Mouse (Mus musculus) MEL (cell line): ENCODE data around the gene Frs3. TPM values are rescaled to one million over a fixed set of nuclear protein-coding genes. Genes with fewer than 3 reads are reported as not detected.

Experiments used
- DNase-seq: peaks from one replicate; pipeline ENCODE4 v3.0.0; 2011; ENCODE audit warnings: low read depth, low spot score
- H3K27ac ChIP-seq: 2 replicates; pipeline ENCODE4 v1.5.1; 2012; ENCODE audit warnings: low read depth, mild to moderate bottlenecking, control low read depth, low read length, moderate library complexity; ENCODE audit not compliant: control insufficient read depth
- H3K27me3 ChIP-seq, 2 experiments: fragments of 150-350 bp in 1 of 2; sonication (generic) in 1 of 2; 2 replicates each; pipeline ENCODE4 v1.6.1; 2012; ENCODE audit warnings: low read length in 2 of 2, mild to moderate bottlenecking in 2 of 2, improper control_type of control experiment in 1 of 2, moderate library complexity in 1 of 2; ENCODE audit not compliant: insufficient read depth in 2 of 2, control insufficient read depth in 1 of 2
- H3K36me3 ChIP-seq, 2 experiments: 2 replicates each; pipeline ENCODE4 v1.6.1; 2012 to 2014; ENCODE audit warnings: low read length in 2 of 2, improper control_type of control experiment in 1 of 2, inconsistent platforms in 1 of 2, mild to moderate bottlenecking in 1 of 2; ENCODE audit not compliant: insufficient read depth in 2 of 2, control insufficient read depth in 1 of 2
- H3K4me1 ChIP-seq, 2 experiments: fragments of 150-350 bp in 1 of 2; sonication (generic) in 1 of 2; 2 replicates each; pipeline ENCODE4 v1.6.1; 2012; ENCODE audit warnings: low read length in 2 of 2, improper control_type of control experiment in 1 of 2, mild to moderate bottlenecking in 1 of 2; ENCODE audit not compliant: insufficient read depth in 2 of 2, control insufficient read depth in 1 of 2
- H3K4me3 ChIP-seq, 2 experiments: fragments of 150-350 bp in 1 of 2; sonication (generic) in 1 of 2; 2 replicates each; pipeline ENCODE4 v1.5.1; 2012; ENCODE audit warnings: low read depth in 2 of 2, low read length in 2 of 2, mild to moderate bottlenecking in 2 of 2, moderate library complexity in 2 of 2, control low read depth in 1 of 2, improper control_type of control experiment in 1 of 2; ENCODE audit not compliant: control insufficient read depth in 1 of 2, insufficient read depth in 1 of 2
- H3K79me2 ChIP-seq: 2 replicates; pipeline ENCODE4 v1.6.1; 2012; ENCODE audit warnings: mild to moderate bottlenecking, low read length, moderate library complexity; ENCODE audit not compliant: control insufficient read depth, poor library complexity, insufficient read depth
- H3K9ac ChIP-seq: 2 replicates; pipeline ENCODE4 v1.6.1; 2012; ENCODE audit warnings: low read depth, mild to moderate bottlenecking, control low read depth, low read length, moderate library complexity; ENCODE audit not compliant: control insufficient read depth, poor library complexity, severe bottlenecking
- H3K9me3 ChIP-seq: fragments of 150-350 bp; sonication (generic); replicated peaks from 2 replicates; pipeline ENCODE4 v1.6.1; 2012; ENCODE audit warnings: mild to moderate bottlenecking, low read length, improper control_type of control experiment, moderate library complexity; ENCODE audit not compliant: insufficient read depth
- BHLHE40 ChIP-seq: IDR thresholded peaks from 2 replicates; pipeline ENCODE4 v1.6.1; 2012; ENCODE audit warnings: low read depth, mild to moderate bottlenecking, inconsistent platforms, low read length, improper control_type of control experiment, borderline replicate concordance
- CHD1 ChIP-seq: IDR thresholded peaks from 2 replicates; pipeline ENCODE4 v1.6.1; 2012; ENCODE audit warnings: low read depth, mild to moderate bottlenecking, inconsistent platforms, low read length, improper control_type of control experiment
- ELF1 ChIP-seq: IDR thresholded peaks from 2 replicates; pipeline ENCODE4 v1.6.1; 2014; ENCODE audit warnings: low read depth, mild to moderate bottlenecking, inconsistent platforms, low read length, improper control_type of control experiment, moderate library complexity
- EP300 ChIP-seq, 2 experiments: IDR thresholded peaks; 2 replicates each; pipeline ENCODE4 v1.6.1; 2011; ENCODE audit warnings: improper control_type of control experiment in 2 of 2, low read length in 2 of 2, low read depth in 1 of 2, mild to moderate bottlenecking in 1 of 2
- GATA1 ChIP-seq: IDR thresholded peaks from 2 replicates; pipeline ENCODE4 v1.6.1; 2011; ENCODE audit warnings: low read depth, low read length, improper control_type of control experiment
- HCFC1 ChIP-seq: IDR thresholded peaks from 2 replicates; pipeline ENCODE4 v1.6.1; 2012; ENCODE audit warnings: low read depth, mild to moderate bottlenecking, inconsistent platforms, low read length, improper control_type of control experiment, moderate library complexity
- JUND ChIP-seq: IDR thresholded peaks from 2 replicates; pipeline ENCODE4 v1.6.1; 2011; ENCODE audit warnings: low read depth, mild to moderate bottlenecking, improper control_type of control experiment, low read length
- MAFK ChIP-seq: IDR thresholded peaks from 2 replicates; pipeline ENCODE4 v1.6.1; 2011; ENCODE audit warnings: low read depth, mild to moderate bottlenecking, low read length, improper control_type of control experiment, borderline replicate concordance
- MEF2A ChIP-seq: IDR thresholded peaks from 2 replicates; pipeline ENCODE4 v1.6.1; 2014; ENCODE audit warnings: low read depth, mild to moderate bottlenecking, inconsistent platforms, low read length, improper control_type of control experiment; ENCODE audit not compliant: poor library complexity, insufficient replicate concordance, severe bottlenecking; ENCODE audit errors: extremely low read depth
- MYB ChIP-seq: IDR thresholded peaks from 2 replicates; pipeline ENCODE4 v1.6.1; 2011; ENCODE audit warnings: mild to moderate bottlenecking, low read depth, low read length, improper control_type of control experiment
- NELFE ChIP-seq: IDR thresholded peaks from 2 replicates; pipeline ENCODE4 v1.6.1; 2011; ENCODE audit warnings: low read depth, low read length, improper control_type of control experiment
- NRF1 ChIP-seq: IDR thresholded peaks from 2 replicates; pipeline ENCODE4 v1.6.1; 2014; ENCODE audit warnings: low read depth, mild to moderate bottlenecking, inconsistent platforms, low read length, improper control_type of control experiment, moderate library complexity; ENCODE audit not compliant: poor library complexity, insufficient read depth, severe bottlenecking
- POLR2A ChIP-seq, 2 experiments: IDR thresholded peaks; 2 replicates each; pipeline ENCODE4 v1.6.1; 2011 to 2012; ENCODE audit warnings: low read length in 2 of 2, mild to moderate bottlenecking in 2 of 2, control low read depth in 1 of 2, improper control_type of control experiment in 1 of 2, low read depth in 1 of 2, moderate library complexity in 1 of 2; ENCODE audit not compliant: control insufficient read depth in 1 of 2, insufficient read depth in 1 of 2, poor library complexity in 1 of 2
- POLR2AphosphoS5 ChIP-seq: IDR thresholded peaks from 2 replicates; pipeline ENCODE4 v1.6.1; 2012; ENCODE audit warnings: low read depth, borderline replicate concordance, mild to moderate bottlenecking, inconsistent platforms, low read length, moderate library complexity, mixed read lengths
- RAD21 ChIP-seq: IDR thresholded peaks from 2 replicates; pipeline ENCODE4 v1.6.1; 2011; ENCODE audit warnings: mild to moderate bottlenecking, low read depth, low read length, improper control_type of control experiment
- RCOR1 ChIP-seq: IDR thresholded peaks from 2 replicates; pipeline ENCODE4 v1.6.1; 2012; ENCODE audit warnings: low read depth, mild to moderate bottlenecking, inconsistent platforms, low read length, improper control_type of control experiment
- SIN3A ChIP-seq: IDR thresholded peaks from 2 replicates; pipeline ENCODE4 v1.6.1; 2012; ENCODE audit warnings: low read length, improper control_type of control experiment, inconsistent platforms
- SMC3 ChIP-seq: IDR thresholded peaks from 2 replicates; pipeline ENCODE4 v1.6.1; 2011; ENCODE audit warnings: low read depth, low read length, improper control_type of control experiment
- TAL1 ChIP-seq: IDR thresholded peaks from 2 replicates; pipeline ENCODE4 v1.6.1; 2012; ENCODE audit warnings: mild to moderate bottlenecking, inconsistent platforms, low read length, moderate library complexity, mixed read lengths
- TBP ChIP-seq: IDR thresholded peaks from 2 replicates; pipeline ENCODE4 v1.8.0; 2011; ENCODE audit warnings: low read depth, low read length, improper control_type of control experiment
- UBTF ChIP-seq: IDR thresholded peaks from 2 replicates; pipeline ENCODE4 v1.6.1; 2012; ENCODE audit warnings: low read depth, mild to moderate bottlenecking, inconsistent platforms, low read length, improper control_type of control experiment, moderate library complexity, borderline replicate concordance; ENCODE audit not compliant: insufficient read depth
- USF2 ChIP-seq, 2 experiments: IDR thresholded peaks; 2 replicates each; pipeline ENCODE4 v1.6.1; 2011 to 2012; ENCODE audit warnings: improper control_type of control experiment in 2 of 2, low read length in 2 of 2, borderline replicate concordance in 1 of 2, inconsistent platforms in 1 of 2, low read depth in 1 of 2, mild to moderate bottlenecking in 1 of 2; ENCODE audit not compliant: insufficient read depth in 1 of 2
- polyA plus RNA-seq, 2 experiments: library from polyadenylated mRNA; stranded (reverse) in 1 of 2; unstranded in 1 of 2; fragments of >175 nt in 1 of 2; fragments of >200 nt in 1 of 2; gene quantifications; 2 replicates each; pipeline versions ENCODE4 v1.2.1 to v1.2.4; 2012; ENCODE audit warnings: low replicate concordance in 2 of 2, low read depth in 1 of 2; ENCODE audit not compliant: insufficient read length in 2 of 2, insufficient read depth in 1 of 2, missing spikeins in 1 of 2
- total RNA-seq: library from RNA; depleted of rRNA; stranded (reverse); fragments of 300-350 nt; gene quantifications from 2 replicates; pipeline ENCODE4 v1.2.3, GENCODE M21; 2012

Gene Frs3
- total and polyA plus RNA-seq, 3 experiments: 2.7 to 4.4 TPM; not detected in 1

DNA sequence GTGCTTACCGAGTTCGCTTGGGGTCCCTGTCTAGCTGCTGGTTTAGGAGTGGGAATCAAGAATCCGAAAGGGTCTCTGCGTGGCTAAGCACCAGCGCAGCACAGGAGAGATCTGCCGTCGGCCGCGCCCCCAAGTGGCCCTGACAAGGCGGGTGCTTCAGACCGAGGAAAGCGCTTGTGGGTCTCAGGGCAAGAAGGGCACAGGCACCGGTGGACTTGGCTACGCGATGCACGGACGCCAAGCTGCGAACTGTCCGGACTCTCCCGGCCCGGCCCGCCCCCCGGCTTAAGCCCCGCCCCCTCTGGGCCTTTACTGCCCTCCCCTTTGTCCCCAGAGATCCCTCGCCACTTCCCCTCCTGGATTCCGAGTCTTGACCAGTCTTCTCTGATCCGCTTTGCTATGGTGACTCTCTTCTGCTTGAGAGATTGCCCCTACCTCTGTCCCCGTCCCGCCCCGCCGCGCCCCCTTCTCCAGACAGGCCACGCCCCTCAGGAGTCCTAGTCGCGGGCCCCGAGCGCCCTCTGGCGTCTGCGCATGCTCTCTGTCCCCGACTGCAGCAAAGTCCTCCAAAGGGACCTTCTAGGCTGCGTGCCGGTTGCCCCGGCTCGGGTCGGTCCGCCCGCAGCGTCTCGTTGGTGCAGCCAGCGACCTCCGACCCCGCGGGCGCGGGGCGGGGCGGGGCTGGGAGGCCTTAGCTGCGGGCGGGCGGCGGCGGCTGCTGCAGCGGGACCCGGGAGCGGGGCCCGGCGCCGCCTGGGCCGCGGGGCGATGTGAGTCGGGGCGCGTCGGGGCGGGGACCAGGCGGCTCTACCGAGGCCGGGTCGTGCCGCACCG is 5.9 kb downstream of the Frs3 start, which contains the start of gene Prickle4 (continued):
- TF ChIP-seq POLR2AphosphoS5 (no peak), MAFK (no peak), BHLHE40 (no peak), TAL1 (no peak)

DNA sequence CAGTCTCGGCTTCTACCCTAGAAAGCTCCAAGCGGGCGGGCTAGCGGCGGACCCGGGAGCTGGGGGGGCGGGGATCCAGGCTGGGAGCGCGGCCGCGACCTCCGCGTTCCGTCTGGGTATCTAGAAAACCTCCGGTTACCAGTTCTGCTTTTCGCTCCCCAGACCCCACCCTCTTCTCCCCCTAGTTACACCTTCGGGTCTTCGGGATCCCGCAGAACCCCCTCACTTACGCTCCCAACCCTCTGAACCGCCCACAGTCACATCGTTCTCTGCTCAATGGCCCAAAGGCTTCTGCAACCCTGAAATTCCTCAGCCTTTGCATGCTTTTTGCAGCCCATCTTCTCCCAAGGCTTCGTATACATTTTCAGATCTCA is 6.5 kb downstream of the Frs3 start:
- DNase-seq: peak; percentile 62
- Histone ChIP-seq H3K27ac (no peak overlapping the region), H3K4me3 (peak overlapping the region; percentile 53 to 62), H3K9ac (peak overlapping the region; percentile 84), H3K4me1 (peaks cover 0 to 10% of the 10 kb centered on the region in 2 experiments; a peak in 2 of 4 replicates), H3K36me3 (0 out of 4 replicates have a peak, but pooled peaks cover 0 to 2% of the 10 kb centered on the region in 2 experiments), H3K9me3 (no peaks in the 10 kb centered on the region), H3K27me3 (no peaks in the 10 kb centered on the region), H3K79me2 (no peaks in the 10 kb centered on the region; the same call in 1 of the 2 replicates)
- TF ChIP-seq CHD1 (no peak), SIN3A (peak; percentile 13; the same call in 1 of the 2 replicates)

DNA sequence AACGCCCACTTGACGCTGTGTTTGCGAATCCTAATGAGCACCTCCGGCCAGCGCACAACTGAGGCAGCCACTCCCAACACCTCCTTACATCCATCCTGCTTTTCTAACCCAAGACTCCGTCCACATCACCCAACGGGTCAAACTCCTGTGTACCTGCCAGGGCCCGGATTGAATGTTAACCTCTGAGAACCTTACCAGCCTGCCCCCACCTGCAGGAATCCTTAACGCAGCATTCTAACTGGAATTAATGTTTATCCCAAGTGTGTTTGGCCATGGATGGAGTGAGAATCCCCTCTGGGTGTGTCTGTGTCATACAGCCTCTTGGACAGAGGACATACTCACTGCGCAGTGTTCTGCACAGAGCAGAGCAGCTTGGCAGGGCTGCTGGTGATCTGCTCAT is 9.3 kb downstream of the Frs3 start:
- H3K4me3 ChIP-seq: no peak overlapping the region
- H3K36me3 ChIP-seq: 0 out of 4 replicates have a peak, but pooled peaks cover 0 to 2% of the 10 kb centered on the region in 2 experiments
- H3K79me2 ChIP-seq: no peaks in the 10 kb centered on the region; the same call in 1 of the 2 replicates
- no peaks in the 10 kb centered on the region for H3K27me3 ChIP-seq
- no peak for DNase-seq
- no peaks in the 10 kb centered on the region for H3K9me3 ChIP-seq
- no peak overlapping the region for H3K9ac ChIP-seq
- H3K4me1 ChIP-seq: peaks cover 0 to 10% of the 10 kb centered on the region in 2 experiments; a peak in 2 of 4 replicates
- TF ChIP-seq EP300 (IDR thresholded peaks at IDR 0.05; ENCODE audit: low read depth in 1 of 2, low read length in 2 of 2): no peak
- no peak for TF ChIP-seq CHD1
- no peak for TF ChIP-seq HCFC1
- no peak for TF ChIP-seq NRF1
- no peak for TF ChIP-seq MAFK
- no peak for TF ChIP-seq MYB
- no peak for TF ChIP-seq USF2 (IDR thresholded peaks at IDR 0.05; ENCODE audit: borderline replicate concordance in 1 of 2, insufficient read depth in 1 of 2, low read depth in 1 of 2, low read length in 2 of 2)
- TF ChIP-seq TBP: no peak
- no peak for TF ChIP-seq NELFE
- no peak for TF ChIP-seq UBTF
- TF ChIP-seq JUND: no peak
- TF ChIP-seq RCOR1: no peak
- no peak for TF ChIP-seq POLR2A (IDR thresholded peaks at IDR 0.05; ENCODE audit: control insufficient read depth in 1 of 2, insufficient read depth in 1 of 2, low read depth in 1 of 2, low read length in 2 of 2, poor library complexity in 1 of 2)
- TF ChIP-seq GATA1: no peak
- TF ChIP-seq MEF2A: no peak
- TF ChIP-seq RAD21: no peak
- TF ChIP-seq SMC3: no peak
- TF ChIP-seq ELF1: no peak
- H3K27ac ChIP-seq: no peak overlapping the region
